Mouse (Mus musculus): ENCODE data around the gene Aph1a. TPM values are rescaled to one million over a fixed set of nuclear protein-coding genes. Genes with fewer than 3 reads are reported as not detected.

Aph1a gene
- total and polyA plus RNA-seq, 2 experiments from 2014 or later = 46.0 to 77.2 TPM

- ATAC-seq = no peak
- Histone ChIP-seq H3K4me3 (ENCODE audit: low read depth, low read length) (no peak overlapping the region), H3K9ac (no peak overlapping the region), H3K4me1 (ENCODE audit: insufficient read depth) (peaks cover 12% of the 10 kb centered on the region), H3K9me3 (ENCODE audit: low read length) (no peaks in the 10 kb centered on the region), H3K27ac (ENCODE audit: low read depth, low read length) (no peak overlapping the region), H3K36me3 (ENCODE audit: insufficient read depth) (peaks cover 23% of the 10 kb centered on the region; the same call in 1 of the 2 replicates), H3K27me3 (ENCODE audit: insufficient read depth, low read length) (no peaks in the 10 kb centered on the region), H3K4me2 (ENCODE audit: low read depth) (no peak overlapping the region)
- DNase-seq = no peak
- no peak for TF ChIP-seq CTCF (IDR thresholded peaks at IDR 0.05; ENCODE audit: low read depth)
- WGBS = 95% methylated on average over 2 of the region's 2 CpGs
Measured at GRCm38 (mm10) chr3:95867408-95867807, 26.4 kb upstream of the Aph1a start.

DNA sequence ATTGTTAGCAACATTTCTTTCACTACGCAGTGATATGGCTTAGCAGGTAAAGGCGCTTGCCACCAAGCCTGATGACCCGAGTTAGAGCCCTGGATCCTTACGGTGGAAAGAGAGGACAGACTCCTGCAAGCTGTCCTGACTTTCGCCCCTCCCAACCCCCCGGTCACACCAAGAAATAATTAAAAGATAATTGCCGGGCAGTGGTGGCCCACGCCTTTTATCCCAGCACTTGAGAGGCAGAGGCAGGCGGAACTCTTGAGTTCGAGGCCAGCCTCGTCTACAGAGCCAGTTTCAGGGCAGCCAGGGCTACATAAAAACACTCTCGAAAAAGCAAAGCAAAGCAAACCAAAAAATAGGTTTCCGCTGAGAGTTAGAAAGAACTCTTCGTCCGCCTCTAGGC is 22.8 kb upstream of the Aph1a start:
- H3K4me3 ChIP-seq (ENCODE audit: low read depth, low read length) = peak overlapping the region; percentile 66
- DNase-seq (no peak), ATAC-seq (peak; percentile 48)
- 0 out of 2 replicates have a peak, but pooled peaks cover 9% of the 10 kb centered on the region for H3K36me3 ChIP-seq (ENCODE audit: insufficient read depth)
- peak overlapping the region; percentile 68 for H3K4me2 ChIP-seq (ENCODE audit: low read depth)
- H3K9ac ChIP-seq = peak overlapping the region; percentile 66
- H3K4me1 ChIP-seq (ENCODE audit: insufficient read depth) = peaks cover 14% of the 10 kb centered on the region
- 8% methylated on average over 15 of the region's 15 CpGs for WGBS
- peak overlapping the region; percentile 79 for H3K27ac ChIP-seq (ENCODE audit: low read depth, low read length)
- H3K27me3 ChIP-seq (ENCODE audit: insufficient read depth, low read length) = no peaks in the 10 kb centered on the region
- H3K9me3 ChIP-seq (ENCODE audit: low read length) = no peaks in the 10 kb centered on the region
- no peak for TF ChIP-seq CTCF (IDR thresholded peaks at IDR 0.05; ENCODE audit: low read depth)

GRCm38 (mm10) chr3:95871392-95871867 is 22.3 kb upstream of the Aph1a start, which contains the start of gene Mrps21:
TSS of gene Mrps21 (minus strand) at chr3:95871519.
- peak; percentile 86 for DNase-seq
- Histone ChIP-seq H3K4me3 (ENCODE audit: low read depth, low read length) (peak within 1 kb of the TSS; percentile 66), H3K4me1 (ENCODE audit: insufficient read depth) (peaks cover 14% of the 10 kb centered on the region), H3K9ac (peak within 1 kb of the TSS; percentile 66), H3K4me2 (ENCODE audit: low read depth) (peak within 1 kb of the TSS; percentile 68), H3K36me3 (ENCODE audit: insufficient read depth) (0 out of 2 replicates have a peak, but pooled peaks cover 9% of the 10 kb centered on the region), H3K27ac (ENCODE audit: low read depth, low read length) (peak within 1 kb of the TSS; percentile 79), H3K9me3 (ENCODE audit: low read length) (no peaks in the 10 kb centered on the region), H3K27me3 (ENCODE audit: insufficient read depth, low read length) (no peaks in the 10 kb centered on the region)
- ATAC-seq = peak; percentile 99
- TF ChIP-seq CTCF (IDR thresholded peaks at IDR 0.05; ENCODE audit: low read depth) = peak; percentile 16; the same call in 1 of the 2 replicates
- under 1% methylated on average over 33 of the region's 33 CpGs for WGBS

DNA sequence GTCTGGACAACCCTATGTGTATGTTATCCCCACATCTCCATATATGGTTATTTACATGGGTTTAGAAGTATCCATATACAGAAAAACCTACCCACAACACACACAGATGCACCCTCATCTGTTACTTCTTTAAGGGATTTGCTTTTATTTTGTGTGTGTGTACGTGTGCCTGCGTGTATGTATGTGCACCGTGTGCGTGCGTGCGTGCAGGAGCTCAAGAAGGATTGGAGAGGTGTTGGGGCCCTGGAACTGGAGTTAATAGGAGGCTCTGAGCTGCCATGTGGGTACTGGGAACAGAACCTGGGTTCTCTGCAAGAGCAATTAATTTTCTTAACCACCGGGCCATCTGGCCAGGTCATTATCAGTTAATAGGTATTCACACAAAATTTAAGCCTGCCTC is 21.7 kb upstream of the Aph1a start:
- peak overlapping the region; percentile 66 for H3K4me3 ChIP-seq (ENCODE audit: low read depth, low read length)
- H3K4me2 ChIP-seq (ENCODE audit: low read depth) = peak overlapping the region; percentile 68
- H3K4me1 ChIP-seq (ENCODE audit: insufficient read depth) = peaks cover 14% of the 10 kb centered on the region
- no peaks in the 10 kb centered on the region for H3K9me3 ChIP-seq (ENCODE audit: low read length)
- ATAC-seq (no peak), DNase-seq (no peak)
- TF ChIP-seq CTCF (IDR thresholded peaks at IDR 0.05; ENCODE audit: low read depth) = no peak
- H3K27me3 ChIP-seq (ENCODE audit: insufficient read depth, low read length) = no peaks in the 10 kb centered on the region
- H3K36me3 ChIP-seq (ENCODE audit: insufficient read depth) = 0 out of 2 replicates have a peak, but pooled peaks cover 9% of the 10 kb centered on the region
- H3K27ac ChIP-seq (ENCODE audit: low read depth, low read length) = no peak overlapping the region
- 77% methylated on average over 7 of the region's 7 CpGs for WGBS
- H3K9ac ChIP-seq = peak overlapping the region; percentile 66; the same call in 1 of the 2 replicates

DNA sequence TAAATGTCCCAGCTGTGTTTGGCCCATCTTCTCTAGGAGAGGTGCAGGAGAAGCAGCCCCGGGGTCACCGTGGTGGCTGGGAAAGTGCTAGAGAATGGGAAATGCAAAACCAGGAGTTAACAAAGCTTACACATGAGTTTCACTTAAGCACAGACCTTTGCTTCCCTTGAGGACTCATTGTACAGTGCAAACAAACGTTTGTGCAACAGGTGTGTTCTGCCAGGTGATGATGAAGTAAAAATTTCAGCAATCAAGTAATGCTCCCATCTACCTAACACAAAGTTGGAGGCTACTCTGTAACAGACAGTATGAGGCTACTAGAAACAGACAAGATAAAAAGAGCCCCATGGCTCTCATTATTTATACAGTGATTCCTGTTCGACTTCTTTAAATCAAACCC is 14.7 kb upstream of the Aph1a start:
- H3K27me3 ChIP-seq (ENCODE audit: insufficient read depth, low read length) = no peaks in the 10 kb centered on the region
- no peak for ATAC-seq
- H3K4me3 ChIP-seq (ENCODE audit: low read depth, low read length) = no peak overlapping the region
- no peak overlapping the region for H3K27ac ChIP-seq (ENCODE audit: low read depth, low read length)
- WGBS = 95% methylated on average over 4 of the region's 4 CpGs
- H3K9me3 ChIP-seq (ENCODE audit: low read length) = no peaks in the 10 kb centered on the region
- no peak for TF ChIP-seq CTCF (IDR thresholded peaks at IDR 0.05; ENCODE audit: low read depth)
- peaks cover 5% of the 10 kb centered on the region; the same call in 1 of the 2 replicates for H3K4me1 ChIP-seq (ENCODE audit: insufficient read depth)
- no peak overlapping the region for H3K4me2 ChIP-seq (ENCODE audit: low read depth)
- H3K9ac ChIP-seq = no peak overlapping the region
- H3K36me3 ChIP-seq (ENCODE audit: insufficient read depth) = no peaks in the 10 kb centered on the region
- DNase-seq = no peak

GRCm38 (mm10) chr3:95881979-95882815 is 11.6 kb upstream of the Aph1a start, which contains the start of gene Ciart:
TSS of gene Ciart (minus strand) at chr3:95882251.
- peak; percentile 1; the same call in 1 of the 2 replicates for TF ChIP-seq CTCF (IDR thresholded peaks at IDR 0.05; ENCODE audit: low read depth)
- Histone ChIP-seq H3K27ac (ENCODE audit: low read depth, low read length) (0 out of 2 replicates have a peak within 1 kb of the TSS, but pooled peaks have one; percentile 29), H3K4me1 (ENCODE audit: insufficient read depth) (peaks cover 5% of the 10 kb centered on the region; the same call in 1 of the 2 replicates), H3K4me3 (ENCODE audit: low read depth, low read length) (peak within 1 kb of the TSS; percentile 43), H3K36me3 (ENCODE audit: insufficient read depth) (no peaks in the 10 kb centered on the region), H3K4me2 (ENCODE audit: low read depth) (peak within 1 kb of the TSS; percentile 79), H3K27me3 (ENCODE audit: insufficient read depth, low read length) (no peaks in the 10 kb centered on the region), H3K9ac (peak within 1 kb of the TSS; percentile 40), H3K9me3 (ENCODE audit: low read length) (no peaks in the 10 kb centered on the region)
- ATAC-seq (peak; percentile 100), DNase-seq (peak; percentile 97)
- WGBS = under 1% methylated on average over 66 of the region's 66 CpGs

All from forebrain, postnatal 0 days (tissue).